Mouse (Mus musculus) megakaryocyte, embryonic 14.5 days (primary cell): ENCODE data around the gene Rc3h1. TPM values are rescaled to one million over a fixed set of nuclear protein-coding genes. Genes with fewer than 3 reads are reported as not detected.
"Not testable (repeated sequence)": the region's sequence is repeated elsewhere in the genome, so short reads cannot be mapped to it uniquely, and the experiment has no call there.

Source experiments
- H3K27me3 ChIP-seq: replicated peaks from 2 replicates; pipeline ENCODE3; 2012; ENCODE audit warnings: inconsistent platforms
- H3K36me3 ChIP-seq: replicated peaks from 2 replicates; pipeline ENCODE3; 2012; ENCODE audit warnings: low read length, inconsistent platforms, mixed read lengths
- H3K4me1 ChIP-seq: 2 replicates; pipeline ENCODE4 v1.6.1; 2012; ENCODE audit warnings: inconsistent platforms
- H3K4me3 ChIP-seq: replicated peaks from 2 replicates; pipeline ENCODE3; 2012; ENCODE audit warnings: moderate library complexity, mild to moderate bottlenecking, inconsistent platforms
- H3K9me3 ChIP-seq: 2 replicates; pipeline ENCODE4 v1.6.1; 2012; ENCODE audit warnings: inconsistent platforms
- FLI1 ChIP-seq: IDR thresholded peaks from 2 replicates; pipeline ENCODE4 v1.6.1; 2012; ENCODE audit warnings: low read length, inconsistent platforms, mixed read lengths
- GATA1 ChIP-seq: IDR thresholded peaks from 3 replicates; pipeline ENCODE4 v1.6.1; 2012; ENCODE audit warnings: mixed read lengths, low read length, inconsistent platforms, borderline replicate concordance
- polyA plus RNA-seq: library from polyadenylated mRNA; stranded (reverse); fragments of >175 nt; gene quantifications from 2 replicates; pipeline ENCODE4 v1.2.3, GENCODE M21; 2012; ENCODE audit warnings: low replicate concordance; ENCODE audit not compliant: insufficient read depth

Gene Rc3h1
- polyA plus RNA-seq, 1 experiment = 0.37 TPM

- TF ChIP-seq GATA1 = no peak
- no peak for TF ChIP-seq FLI1
- Histone ChIP-seq H3K4me3 (no peak overlapping the region), H3K4me1 (peaks cover 6% of the 10 kb centered on the region; the same call in 1 of the 2 replicates), H3K27me3 (no peaks in the 10 kb centered on the region), H3K36me3 (peaks cover 86% of the 10 kb centered on the region), H3K9me3 (no peaks in the 10 kb centered on the region)
These were observed 27.8 kb downstream of the Rc3h1 start for GRCm38 (mm10) chr1:160933896-160934482.

GRCm38 (mm10) chr1:160935551-160935950 lies 29.3 kb downstream of the Rc3h1 start:
- Histone ChIP-seq H3K9me3 (no peaks in the 10 kb centered on the region), H3K4me1 (peaks cover 3% of the 10 kb centered on the region; the same call in 1 of the 2 replicates), H3K36me3 (peaks cover 89% of the 10 kb centered on the region), H3K27me3 (no peaks in the 10 kb centered on the region), H3K4me3 (no peak overlapping the region)
- TF ChIP-seq GATA1 (no peak), FLI1 (no peak)

- H3K9me3 ChIP-seq = no peaks in the 10 kb centered on the region
These were observed 57.0 kb downstream of the Rc3h1 start for GRCm38 (mm10) chr1:160963199-160963598.

GRCm38 (mm10) chr1:160967268-160967667 lies 61.0 kb downstream of the Rc3h1 start:
- no peaks in the 10 kb centered on the region for H3K9me3 ChIP-seq
- peaks cover 13% of the 10 kb centered on the region for H3K4me1 ChIP-seq
- no peak for TF ChIP-seq GATA1
- H3K4me3 ChIP-seq = no peak overlapping the region
- H3K27me3 ChIP-seq = no peaks in the 10 kb centered on the region
- peaks cover 99% of the 10 kb centered on the region for H3K36me3 ChIP-seq

More at GRCm38 (mm10) chr1:160963199-160963598, 57.0 kb downstream of the Rc3h1 start:
- no peak overlapping the region for H3K4me3 ChIP-seq
- peaks cover 95% of the 10 kb centered on the region for H3K36me3 ChIP-seq
- TF ChIP-seq FLI1 = no peak
- no peak for TF ChIP-seq GATA1
- H3K4me1 ChIP-seq = peaks cover 3% of the 10 kb centered on the region; the same call in 1 of the 2 replicates
- no peaks in the 10 kb centered on the region for H3K27me3 ChIP-seq

GRCm38 (mm10) chr1:160968643-160969042 lies 62.4 kb downstream of the Rc3h1 start:
- peaks cover 10% of the 10 kb centered on the region for H3K4me1 ChIP-seq
- no peaks in the 10 kb centered on the region for H3K9me3 ChIP-seq
- peaks cover 99% of the 10 kb centered on the region for H3K36me3 ChIP-seq
- no peak overlapping the region for H3K4me3 ChIP-seq
- no peaks in the 10 kb centered on the region for H3K27me3 ChIP-seq
- TF ChIP-seq FLI1 (no peak), GATA1 (no peak)

GRCm38 (mm10) chr1:160978071-160978735 lies 72.0 kb downstream of the Rc3h1 start, which contains the start of gene Serpinc1:
Gene Serpinc1 (plus strand): TSS chr1:160978585.
- no peaks in the 10 kb centered on the region for H3K9me3 ChIP-seq
- H3K4me1 ChIP-seq = peaks cover 28% of the 10 kb centered on the region
- no peaks in the 10 kb centered on the region for H3K27me3 ChIP-seq
- H3K4me3 ChIP-seq = no peak within 1 kb of the TSS
- H3K36me3 ChIP-seq = peaks cover 48% of the 10 kb centered on the region
- TF ChIP-seq FLI1 (no peak), GATA1 (no peak)

GRCm38 (mm10) chr1:160980021-160980420 lies 73.8 kb downstream of the Rc3h1 start:
- peaks cover 30% of the 10 kb centered on the region for H3K36me3 ChIP-seq
- H3K4me1 ChIP-seq = peaks cover 32% of the 10 kb centered on the region
- no peaks in the 10 kb centered on the region for H3K27me3 ChIP-seq
- H3K9me3 ChIP-seq = no peaks in the 10 kb centered on the region
- H3K4me3 ChIP-seq = peak overlapping the region; percentile 64
- TF ChIP-seq GATA1 (0 out of 3 replicates have a peak, but pooled peaks have one; percentile 6), FLI1 (no peak)

- Histone ChIP-seq H3K4me1 (peaks cover 34% of the 10 kb centered on the region), H3K36me3 (peaks cover 26% of the 10 kb centered on the region), H3K9me3 (no peaks in the 10 kb centered on the region), H3K27me3 (no peaks in the 10 kb centered on the region), H3K4me3 (no peak overlapping the region)
- no peak for TF ChIP-seq GATA1
- TF ChIP-seq FLI1 = no peak
These were observed 74.5 kb downstream of the Rc3h1 start for GRCm38 (mm10) chr1:160980537-160981234.

GRCm38 (mm10) chr1:160981337-160981736 lies 75.1 kb downstream of the Rc3h1 start:
- peaks cover 23% of the 10 kb centered on the region for H3K36me3 ChIP-seq
- H3K27me3 ChIP-seq = no peaks in the 10 kb centered on the region
- no peak overlapping the region for H3K4me3 ChIP-seq
- peaks cover 35% of the 10 kb centered on the region for H3K4me1 ChIP-seq
- no peaks in the 10 kb centered on the region for H3K9me3 ChIP-seq
- TF ChIP-seq GATA1 (no peak), FLI1 (no peak)

- Histone ChIP-seq H3K27me3 (peaks cover 6% of the 10 kb centered on the region), H3K9me3 (no peaks in the 10 kb centered on the region), H3K4me3 (no peak overlapping the region), H3K36me3 (peaks cover 11% of the 10 kb centered on the region), H3K4me1 (peaks cover 35% of the 10 kb centered on the region)
- TF ChIP-seq GATA1 = no peak
- TF ChIP-seq FLI1 = no peak
These were observed 76.7 kb downstream of the Rc3h1 start for GRCm38 (mm10) chr1:160982887-160983286.

GRCm38 (mm10) chr1:160984731-160985130 lies 78.5 kb downstream of the Rc3h1 start:
- H3K9me3 ChIP-seq, H3K4me3 ChIP-seq, H3K36me3 ChIP-seq: not testable (repeated sequence)
- Histone ChIP-seq H3K4me1 (peaks cover 24% of the 10 kb centered on the region), H3K27me3 (peaks cover 10% of the 10 kb centered on the region)
